Mouse (Mus musculus): ENCODE measurements around the gene Atad1. TPM values are rescaled to one million over a fixed set of nuclear protein-coding genes. Genes with fewer than 3 reads are reported as not detected.

Gene Atad1
- polyA plus RNA-seq, 1 experiment from 2014 or later = 52.2 TPM

- Histone ChIP-seq H3K9ac (no peak overlapping the region), H3K9me3 (no peaks in the 10 kb centered on the region), H3K4me3 (no peak overlapping the region), H3K27me3 (replicated peaks) (no peaks in the 10 kb centered on the region), H3K27ac (replicated peaks) (no peak overlapping the region), H3K36me3 (no peaks in the 10 kb centered on the region), H3K4me2 (no peak overlapping the region), H3K4me1 (no peaks in the 10 kb centered on the region)
- ATAC-seq (ENCODE audit: extremely low read depth, insufficient number of reproducible peaks, low FRiP score, low TSS enrichment) = no peak
- WGBS = 80% methylated on average over 4 of the region's 4 CpGs
These were observed 1.2 kb upstream of the Atad1 start for GRCm38 (mm10) chr19:32740641-32741345.

GRCm38 (mm10) chr19:32737844-32738243 is 1.7 kb downstream of the Atad1 start:
- H3K27me3 ChIP-seq (replicated peaks) = no peaks in the 10 kb centered on the region
- ATAC-seq (ENCODE audit: extremely low read depth, insufficient number of reproducible peaks, low FRiP score, low TSS enrichment) = no peak
- H3K36me3 ChIP-seq = no peaks in the 10 kb centered on the region
- no peak overlapping the region for H3K9ac ChIP-seq
- no peak overlapping the region for H3K4me2 ChIP-seq
- 76% methylated on average over 7 of the region's 7 CpGs for WGBS
- no peaks in the 10 kb centered on the region for H3K4me1 ChIP-seq
- no peak overlapping the region for H3K4me3 ChIP-seq
- H3K27ac ChIP-seq (replicated peaks) = no peak overlapping the region
- H3K9me3 ChIP-seq = no peaks in the 10 kb centered on the region

DNA sequence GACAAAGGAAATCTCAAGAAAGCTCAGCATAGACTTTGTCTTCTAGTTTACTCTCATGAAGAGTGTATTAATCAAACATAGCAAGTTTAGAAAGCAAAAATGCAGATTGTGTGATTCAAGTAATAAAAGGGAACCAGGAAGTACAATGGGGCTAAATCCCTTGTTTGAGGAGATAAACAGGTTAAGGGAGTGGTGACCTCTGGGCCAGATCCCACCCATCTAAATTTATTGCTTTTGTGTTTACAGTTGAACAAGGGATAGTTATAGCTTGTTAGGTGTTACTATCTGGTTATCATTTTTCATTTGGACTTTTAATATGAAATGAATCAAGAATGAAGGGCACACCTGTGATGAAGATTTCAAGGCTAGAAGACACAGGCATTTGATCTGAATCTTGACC is 6.7 kb downstream of the Atad1 start:
- Histone ChIP-seq H3K9me3 (no peaks in the 10 kb centered on the region), H3K9ac (no peak overlapping the region), H3K4me1 (no peaks in the 10 kb centered on the region), H3K4me2 (no peak overlapping the region), H3K27me3 (replicated peaks) (peaks cover 18% of the 10 kb centered on the region), H3K4me3 (no peak overlapping the region), H3K36me3 (no peaks in the 10 kb centered on the region), H3K27ac (replicated peaks) (no peak overlapping the region)
- ATAC-seq (ENCODE audit: extremely low read depth, insufficient number of reproducible peaks, low FRiP score, low TSS enrichment) = no peak

- peaks cover 39% of the 10 kb centered on the region for H3K27me3 ChIP-seq (replicated peaks)
- ATAC-seq (ENCODE audit: extremely low read depth, insufficient number of reproducible peaks, low FRiP score, low TSS enrichment) = no peak
- H3K4me3 ChIP-seq = no peak overlapping the region
- no peak overlapping the region for H3K4me2 ChIP-seq
- no peak overlapping the region for H3K27ac ChIP-seq (replicated peaks)
- no peaks in the 10 kb centered on the region for H3K36me3 ChIP-seq
- no peaks in the 10 kb centered on the region for H3K9me3 ChIP-seq
- no peak overlapping the region for H3K9ac ChIP-seq
- H3K4me1 ChIP-seq = peaks cover 14% of the 10 kb centered on the region
- WGBS = 80% methylated on average over 4 of the region's 4 CpGs
These were observed 9.8 kb downstream of the Atad1 start for GRCm38 (mm10) chr19:32729785-32730184.

- Histone ChIP-seq H3K36me3 (no peaks in the 10 kb centered on the region), H3K27ac (replicated peaks) (no peak overlapping the region), H3K4me3 (peak overlapping the region; percentile 25), H3K9ac (peak overlapping the region; percentile 33; the same call in 1 of the 2 replicates), H3K27me3 (replicated peaks) (peaks cover 39% of the 10 kb centered on the region), H3K4me2 (peak overlapping the region; percentile 59), H3K9me3 (no peaks in the 10 kb centered on the region), H3K4me1 (peaks cover 14% of the 10 kb centered on the region)
- WGBS = 4% methylated on average over 22 of the region's 22 CpGs
- no peak for ATAC-seq (ENCODE audit: extremely low read depth, insufficient number of reproducible peaks, low FRiP score, low TSS enrichment)
These were observed 12.9 kb downstream of the Atad1 start for GRCm38 (mm10) chr19:32726451-32727325.

DNA sequence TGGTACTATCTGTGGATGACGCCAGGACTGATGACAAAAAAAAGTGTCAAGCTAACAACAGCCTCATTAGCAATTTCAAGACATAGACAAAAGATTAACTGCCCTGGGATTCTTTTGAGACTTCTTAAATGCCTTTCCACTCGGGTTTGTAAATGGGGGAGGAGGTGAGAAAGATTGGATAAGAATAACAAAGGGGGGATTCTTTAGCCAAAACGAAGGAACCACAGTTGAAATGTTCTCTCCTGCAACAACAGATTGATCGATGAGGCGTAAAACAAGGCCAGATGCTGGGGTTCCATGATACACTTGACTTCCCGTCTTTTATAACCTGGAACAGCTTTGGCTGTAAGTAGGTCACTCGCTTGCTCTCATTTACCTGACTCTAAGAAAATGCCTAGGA is 15.8 kb downstream of the Atad1 start:
- H3K27ac ChIP-seq (replicated peaks) = no peak overlapping the region
- no peak overlapping the region for H3K9ac ChIP-seq
- ATAC-seq (ENCODE audit: extremely low read depth, insufficient number of reproducible peaks, low FRiP score, low TSS enrichment) = no peak
- WGBS = 37% methylated on average over 7 of the region's 7 CpGs
- H3K9me3 ChIP-seq = no peaks in the 10 kb centered on the region
- peaks cover 29% of the 10 kb centered on the region for H3K27me3 ChIP-seq (replicated peaks)
- H3K4me1 ChIP-seq = peaks cover 14% of the 10 kb centered on the region
- H3K4me3 ChIP-seq = no peak overlapping the region
- H3K4me2 ChIP-seq = no peak overlapping the region
- no peaks in the 10 kb centered on the region for H3K36me3 ChIP-seq

- Histone ChIP-seq H3K36me3 (no peaks in the 10 kb centered on the region), H3K4me1 (no peaks in the 10 kb centered on the region), H3K4me3 (no peak overlapping the region), H3K9ac (no peak overlapping the region), H3K27ac (replicated peaks) (no peak overlapping the region), H3K9me3 (no peaks in the 10 kb centered on the region), H3K4me2 (no peak overlapping the region), H3K27me3 (replicated peaks) (no peaks in the 10 kb centered on the region)
- WGBS = 83% methylated on average over 1 of the region's 1 CpGs
- ATAC-seq (ENCODE audit: extremely low read depth, insufficient number of reproducible peaks, low FRiP score, low TSS enrichment) = no peak
These were observed 19.3 kb downstream of the Atad1 start for GRCm38 (mm10) chr19:32720319-32720718.

DNA sequence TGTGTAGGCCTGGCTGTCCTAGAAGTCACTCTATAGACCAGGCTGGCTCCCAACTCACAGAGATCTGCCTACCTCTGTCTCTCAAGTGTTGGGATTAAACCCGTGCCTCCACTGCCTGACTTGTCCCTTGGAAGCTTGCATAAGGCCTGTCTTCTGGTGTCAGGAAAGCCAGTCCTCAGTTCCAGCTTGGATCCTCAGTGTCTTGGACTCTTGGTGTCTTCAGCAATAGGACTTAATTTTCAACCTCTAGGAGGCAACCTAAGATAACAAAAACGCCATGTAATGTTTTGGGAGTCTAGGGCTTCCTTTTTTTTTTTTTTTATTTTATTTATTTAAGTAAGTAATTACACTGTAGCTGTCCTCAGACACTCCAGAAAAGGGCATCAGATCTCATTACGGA is 22.0 kb downstream of the Atad1 start:
- H3K36me3 ChIP-seq = no peaks in the 10 kb centered on the region
- H3K4me3 ChIP-seq = no peak overlapping the region
- no peak overlapping the region for H3K9ac ChIP-seq
- no peak overlapping the region for H3K27ac ChIP-seq (replicated peaks)
- no peaks in the 10 kb centered on the region for H3K9me3 ChIP-seq
- H3K4me1 ChIP-seq = peaks cover 6% of the 10 kb centered on the region; the same call in 1 of the 2 replicates
- 53% methylated on average over 3 of the region's 3 CpGs for WGBS
- H3K27me3 ChIP-seq (replicated peaks) = no peaks in the 10 kb centered on the region
- no peak overlapping the region for H3K4me2 ChIP-seq
- no peak for ATAC-seq (ENCODE audit: extremely low read depth, insufficient number of reproducible peaks, low FRiP score, low TSS enrichment)

- peaks cover 15% of the 10 kb centered on the region for H3K4me1 ChIP-seq
- no peak overlapping the region for H3K9ac ChIP-seq
- ATAC-seq (ENCODE audit: extremely low read depth, insufficient number of reproducible peaks, low FRiP score, low TSS enrichment) = no peak
- H3K36me3 ChIP-seq = no peaks in the 10 kb centered on the region
- H3K27me3 ChIP-seq (replicated peaks) = no peaks in the 10 kb centered on the region
- no peak overlapping the region for H3K27ac ChIP-seq (replicated peaks)
- H3K4me2 ChIP-seq = no peak overlapping the region
- H3K9me3 ChIP-seq = no peaks in the 10 kb centered on the region
- no peak overlapping the region for H3K4me3 ChIP-seq
These were observed 23.9 kb downstream of the Atad1 start for GRCm38 (mm10) chr19:32715681-32716080.

- H3K4me1 ChIP-seq = peaks cover 19% of the 10 kb centered on the region
- H3K4me3 ChIP-seq = no peak overlapping the region
- 5% methylated on average over 3 of the region's 3 CpGs for WGBS
- ATAC-seq (ENCODE audit: extremely low read depth, insufficient number of reproducible peaks, low FRiP score, low TSS enrichment) = no peak
- H3K4me2 ChIP-seq = no peak overlapping the region
- H3K9me3 ChIP-seq = no peaks in the 10 kb centered on the region
- no peak overlapping the region for H3K27ac ChIP-seq (replicated peaks)
- H3K36me3 ChIP-seq = no peaks in the 10 kb centered on the region
- no peak overlapping the region for H3K9ac ChIP-seq
- H3K27me3 ChIP-seq (replicated peaks) = no peaks in the 10 kb centered on the region
These were observed 24.4 kb downstream of the Atad1 start for GRCm38 (mm10) chr19:32715201-32715600.

GRCm38 (mm10) chr19:32713471-32713870 is 26.1 kb downstream of the Atad1 start:
- Histone ChIP-seq H3K27ac (replicated peaks) (no peak overlapping the region), H3K9ac (no peak overlapping the region), H3K4me2 (no peak overlapping the region), H3K36me3 (peaks cover 6% of the 10 kb centered on the region; the same call in 1 of the 2 replicates), H3K4me3 (no peak overlapping the region), H3K9me3 (no peaks in the 10 kb centered on the region), H3K27me3 (replicated peaks) (no peaks in the 10 kb centered on the region), H3K4me1 (peaks cover 19% of the 10 kb centered on the region)
- WGBS = 81% methylated on average over 3 of the region's 3 CpGs
- no peak for ATAC-seq (ENCODE audit: extremely low read depth, insufficient number of reproducible peaks, low FRiP score, low TSS enrichment)

Measured in heart, embryonic 13.5 days (tissue).